Mouse (Mus musculus): ENCODE results near the gene 1700092M07Rik. TPM values are rescaled to one million over a fixed set of nuclear protein-coding genes. Genes with fewer than 3 reads are reported as not detected.

1700092M07Rik gene
- polyA plus RNA-seq, 1 experiment from 2014 or later, result 2.5 TPM

DNA sequence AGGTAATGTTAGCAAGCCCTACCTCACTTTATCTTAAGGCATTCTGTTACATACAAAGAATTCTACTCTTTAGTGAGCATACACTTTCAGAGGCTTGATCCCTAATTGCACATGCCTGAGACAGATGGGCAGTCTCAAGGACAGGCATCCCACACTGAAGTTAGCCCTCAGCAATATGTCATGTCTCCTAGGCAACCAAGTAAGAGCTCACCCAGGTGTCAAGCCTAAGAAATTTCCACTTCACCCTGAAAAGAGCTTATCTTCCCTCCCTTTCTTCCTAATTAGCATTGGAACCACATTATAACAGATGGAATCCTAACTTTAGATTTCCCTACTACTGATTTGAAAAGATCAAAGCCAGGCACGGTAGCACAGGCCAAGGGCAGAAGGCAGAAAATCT lies 48.7 kb downstream of the 1700092M07Rik start:
- Histone ChIP-seq H3K9ac (replicated peaks) (no peak overlapping the region), H3K4me3 (no peak overlapping the region), H3K4me1 (peaks cover 13% of the 10 kb centered on the region), H3K27ac (replicated peaks) (peak overlapping the region; percentile 40), H3K36me3 (peaks cover 19% of the 10 kb centered on the region), H3K27me3 (no peaks in the 10 kb centered on the region), H3K9me3 (no peaks in the 10 kb centered on the region), H3K4me2 (replicated peaks) (no peak overlapping the region)
- ATAC-seq (replicated peaks), result no peak
- 58% methylated on average over 1 of the region's 1 CpGs for WGBS

DNA sequence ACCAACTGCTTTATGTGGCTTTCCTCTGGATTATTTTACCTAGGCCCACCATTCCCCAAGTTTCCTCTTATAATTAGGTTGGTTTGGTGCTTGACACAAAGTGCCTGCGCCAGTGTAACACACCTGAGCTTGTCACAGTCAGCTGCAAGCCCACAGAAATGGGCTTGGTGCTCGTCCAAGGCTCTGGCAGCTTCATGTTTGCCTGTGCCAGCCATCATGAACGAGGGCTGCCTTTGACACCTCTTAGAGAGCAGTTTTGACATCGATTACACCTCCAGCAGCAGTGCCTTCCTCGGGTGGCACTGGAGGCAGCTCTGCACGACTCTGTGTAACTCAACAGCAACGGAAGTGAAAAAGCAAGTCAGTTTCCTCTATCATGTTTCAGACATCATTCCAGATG lies 49.7 kb downstream of the 1700092M07Rik start:
- Histone ChIP-seq H3K9ac (replicated peaks) (no peak overlapping the region), H3K4me3 (no peak overlapping the region), H3K4me2 (replicated peaks) (no peak overlapping the region), H3K27me3 (no peaks in the 10 kb centered on the region), H3K27ac (replicated peaks) (no peak overlapping the region), H3K36me3 (peaks cover 27% of the 10 kb centered on the region), H3K4me1 (peaks cover 12% of the 10 kb centered on the region), H3K9me3 (no peaks in the 10 kb centered on the region)
- no peak for ATAC-seq (replicated peaks)
- WGBS, result 85% methylated on average over 7 of the region's 7 CpGs

Small RNA genes lying within 50 kb of the gene (microRNA-seq; reads per million reads assigned to microRNA genes)
- not detected for gene Mir6992

Other genes with a start within 250 kb of the 1700092M07Rik start
- gene Slc22a8, start 149.5 kb upstream of the 1700092M07Rik start, polyA plus RNA-seq (2015; fragmentation: Nextera tagmentation; extraction: Ambion mirVana), result 5.5 and 6.1 TPM in 2 replicates
- gene Slc22a6, start 122.7 kb upstream of the 1700092M07Rik start, polyA plus RNA-seq (2015; fragmentation: Nextera tagmentation; extraction: Ambion mirVana), result 6.6 and 7.8 TPM in 2 replicates
- gene Chrm1, start 76.9 kb upstream of the 1700092M07Rik start, polyA plus RNA-seq (2015; fragmentation: Nextera tagmentation; extraction: Ambion mirVana), result 5.1 and 5.4 TPM in 2 replicates
- gene Slc3a2, start 17.3 kb upstream of the 1700092M07Rik start, polyA plus RNA-seq (2015; fragmentation: Nextera tagmentation; extraction: Ambion mirVana), result 164 and 171 TPM in 2 replicates
- gene Wdr74, start 4.9 kb upstream of the 1700092M07Rik start, polyA plus RNA-seq (2015; fragmentation: Nextera tagmentation; extraction: Ambion mirVana), result 96.5 and 97.4 TPM in 2 replicates
- 130 and 133 TPM in 2 replicates for gene Stx5a, start 695 bp downstream of the 1700092M07Rik start, polyA plus RNA-seq (2015; fragmentation: Nextera tagmentation; extraction: Ambion mirVana)
- 187 and 192 TPM in 2 replicates for gene Nxf1, start 16.4 kb downstream of the 1700092M07Rik start, polyA plus RNA-seq (2015; fragmentation: Nextera tagmentation; extraction: Ambion mirVana)
- 249 and 250 TPM in 2 replicates for gene Tmem223, start 30.3 kb downstream of the 1700092M07Rik start, polyA plus RNA-seq (2015; fragmentation: Nextera tagmentation; extraction: Ambion mirVana)
- gene Tmem179b, start 33.7 kb downstream of the 1700092M07Rik start, polyA plus RNA-seq (2015; fragmentation: Nextera tagmentation; extraction: Ambion mirVana), result 27.4 and 33.9 TPM in 2 replicates
- gene Taf6l, start 45.7 kb downstream of the 1700092M07Rik start, polyA plus RNA-seq (2015; fragmentation: Nextera tagmentation; extraction: Ambion mirVana), result 32.2 and 34.1 TPM in 2 replicates
- gene Polr2g, start 57.9 kb downstream of the 1700092M07Rik start, polyA plus RNA-seq (2015; fragmentation: Nextera tagmentation; extraction: Ambion mirVana), result 162 and 169 TPM in 2 replicates
- 8.3 and 9.6 TPM in 2 replicates for gene Zbtb3, start 61.8 kb downstream of the 1700092M07Rik start, polyA plus RNA-seq (2015; fragmentation: Nextera tagmentation; extraction: Ambion mirVana)
- gene Ttc9c, start 78.6 kb downstream of the 1700092M07Rik start, polyA plus RNA-seq (2015; fragmentation: Nextera tagmentation; extraction: Ambion mirVana), result 68.4 and 72.7 TPM in 2 replicates
- 5.9 and 6.1 TPM in 2 replicates for gene Hnrnpul2, start 79.3 kb downstream of the 1700092M07Rik start, polyA plus RNA-seq (2015; fragmentation: Nextera tagmentation; extraction: Ambion mirVana)
- gene AC129217.1, start 89.1 kb downstream of the 1700092M07Rik start, polyA plus RNA-seq (2015; fragmentation: Nextera tagmentation; extraction: Ambion mirVana), result not detected in 2 replicates
- 80.7 and 85.2 TPM in 2 replicates for gene Bscl2, start 96.7 kb downstream of the 1700092M07Rik start, polyA plus RNA-seq (2015; fragmentation: Nextera tagmentation; extraction: Ambion mirVana)
- gene Gng3, start 98.5 kb downstream of the 1700092M07Rik start, polyA plus RNA-seq (2015; fragmentation: Nextera tagmentation; extraction: Ambion mirVana), result 272 and 281 TPM in 2 replicates
- 0.53 and 0.60 TPM in 2 replicates for gene Lrrn4cl, start 110.0 kb downstream of the 1700092M07Rik start, polyA plus RNA-seq (2015; fragmentation: Nextera tagmentation; extraction: Ambion mirVana)
- gene Ubxn1, start 130.8 kb downstream of the 1700092M07Rik start, polyA plus RNA-seq (2015; fragmentation: Nextera tagmentation; extraction: Ambion mirVana), result 178 and 181 TPM in 2 replicates
- 55.4 and 61.8 TPM in 2 replicates for gene Uqcc3, start 140.2 kb downstream of the 1700092M07Rik start, polyA plus RNA-seq (2015; fragmentation: Nextera tagmentation; extraction: Ambion mirVana)
- gene Lbhd1, start 143.0 kb downstream of the 1700092M07Rik start, polyA plus RNA-seq (2015; fragmentation: Nextera tagmentation; extraction: Ambion mirVana), result 59.1 and 74.7 TPM in 2 replicates
- gene Gm49403, start 143.2 kb downstream of the 1700092M07Rik start, polyA plus RNA-seq (2015; fragmentation: Nextera tagmentation; extraction: Ambion mirVana), result not detected in 2 replicates
- gene 1810009A15Rik, start 148.1 kb downstream of the 1700092M07Rik start, polyA plus RNA-seq (2015; fragmentation: Nextera tagmentation; extraction: Ambion mirVana), result 53.9 and 55.0 TPM in 2 replicates
- gene Gm49416, start 148.2 kb downstream of the 1700092M07Rik start, polyA plus RNA-seq (2015; fragmentation: Nextera tagmentation; extraction: Ambion mirVana), result 0.25 TPM in 1 of 2 replicates, not detected in the other
- gene Ints5, start 152.3 kb downstream of the 1700092M07Rik start, polyA plus RNA-seq (2015; fragmentation: Nextera tagmentation; extraction: Ambion mirVana), result 42.0 and 43.7 TPM in 2 replicates
- gene Ganab, start 157.4 kb downstream of the 1700092M07Rik start, polyA plus RNA-seq (2015; fragmentation: Nextera tagmentation; extraction: Ambion mirVana), result 88.1 and 89.6 TPM in 2 replicates
- 78.9 and 81.0 TPM in 2 replicates for gene B3gat3, start 179.7 kb downstream of the 1700092M07Rik start, polyA plus RNA-seq (2015; fragmentation: Nextera tagmentation; extraction: Ambion mirVana)
- 0.87 and 1.5 TPM in 2 replicates for gene Rom1, start 188.6 kb downstream of the 1700092M07Rik start, polyA plus RNA-seq (2015; fragmentation: Nextera tagmentation; extraction: Ambion mirVana)
- 10.4 and 11.7 TPM in 2 replicates for gene Eml3, start 188.8 kb downstream of the 1700092M07Rik start, polyA plus RNA-seq (2015; fragmentation: Nextera tagmentation; extraction: Ambion mirVana)
- 171 and 175 TPM in 2 replicates for gene Mta2, start 201.2 kb downstream of the 1700092M07Rik start, polyA plus RNA-seq (2015; fragmentation: Nextera tagmentation; extraction: Ambion mirVana)
- gene Tut1, start 213.1 kb downstream of the 1700092M07Rik start, polyA plus RNA-seq (2015; fragmentation: Nextera tagmentation; extraction: Ambion mirVana), result 34.1 and 34.7 TPM in 2 replicates
- 336 and 348 TPM in 2 replicates for gene Eef1g, start 226.3 kb downstream of the 1700092M07Rik start, polyA plus RNA-seq (2015; fragmentation: Nextera tagmentation; extraction: Ambion mirVana)
- gene Ahnak, start 248.6 kb downstream of the 1700092M07Rik start, polyA plus RNA-seq (2015; fragmentation: Nextera tagmentation; extraction: Ambion mirVana), result 2.6 and 3.7 TPM in 2 replicates

Data from forebrain, embryonic 15.5 days (tissue).